ENCODE assay signal across 8 mouse cellular contexts in the genomic region with DNA sequence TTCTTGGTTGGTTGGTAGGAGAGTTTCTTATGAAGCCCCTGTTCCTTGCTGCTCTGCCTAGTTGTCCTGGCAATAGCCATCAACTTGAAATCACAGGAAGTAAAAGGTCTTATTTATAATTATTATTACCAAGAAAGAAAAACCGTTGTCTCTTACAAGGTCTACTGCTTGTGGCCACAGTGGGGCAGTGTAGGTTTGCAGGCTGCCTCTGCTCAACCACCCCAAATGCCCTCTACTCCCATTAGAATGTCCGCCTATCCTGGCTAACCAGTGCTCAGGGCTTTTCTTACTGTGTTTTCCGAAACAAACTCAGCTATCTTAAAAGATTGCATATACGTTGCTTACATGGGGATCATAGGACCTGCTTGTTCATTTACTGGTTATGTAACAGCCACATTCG.
DNase-seq lines count a peak whose midpoint lies in the region; TF ChIP-seq lines count a peak whose summit lies in the region.

No protein-coding gene starts in this region.

- no peaks in the 10 kb centered on the region for H3K27me3 ChIP-seq in small intestine, adult 2 months (ENCODE audit: control insufficient read depth, insufficient read depth, low read length)

- peak; percentile 53; the same call in 1 of the 2 replicates for TF ChIP-seq CTCF in small intestine, adult 2 months (IDR thresholded peaks at IDR 0.05; ENCODE audit: extremely low read depth, insufficient read length, insufficient replicate concordance, low read depth, low read length)

- 64% methylated on average over 5 of the region's 5 CpGs for WGBS in small intestine, adult 2 months

- no peak overlapping the region for H3K4me3 ChIP-seq in small intestine, adult 2 months (ENCODE audit: low read depth, low read length)

- peak; percentile 13 for DNase-seq in heart, adult 8-10 months (ENCODE audit: low spot score)
- no peak for DNase-seq in heart, postnatal 25 days (ENCODE audit: low spot score)
- peak; percentile 8 for DNase-seq in thymus, postnatal 0 days (ENCODE audit: low spot score)
- no peak for DNase-seq in thymus, adult 18-20 months
- peak; percentile 66 for DNase-seq in brain, adult 2 months (ENCODE audit: low read depth, low spot score)
- peak; percentile 67 for DNase-seq in kidney, postnatal 10 days
- DNase-seq in frontal cortex, postnatal 10 days (ENCODE audit: low spot score in 2 of 2), result no peak

- intact Hi-C loops in heart, postnatal 25 days (cut with DNase I), result loop anchor here (1.0 to 5.0 kb wide), 2 partner anchors 238 to 297 kb away; no protein-coding TSS in a partner anchor

- H3K27ac ChIP-seq in small intestine, adult 2 months (ENCODE audit: insufficient read depth, low read depth, low read length), result no peak overlapping the region

- no peaks in the 10 kb centered on the region; the same call in 1 of the 2 replicates for H3K36me3 ChIP-seq in small intestine, adult 2 months (ENCODE audit: control insufficient read depth, insufficient read depth, low read length)

- TF ChIP-seq POLR2A in small intestine, adult 2 months (IDR thresholded peaks at IDR 0.05; ENCODE audit: low read depth, low read length), result no peak

- H3K4me1 ChIP-seq in small intestine, adult 2 months (ENCODE audit: control insufficient read depth, insufficient read depth, insufficient read length, low read length), result no peaks in the 10 kb centered on the region

Comparison
In these comparisons a context has a peak if more than half of its experiments do, and no peak if none do; other contexts are left out.
1. DNase-seq: peak in heart, adult 8-10 months (single experiment), thymus, postnatal 0 days (single experiment), brain, adult 2 months (single experiment) and kidney, postnatal 10 days (single experiment); none in heart, postnatal 25 days (single experiment), thymus, adult 18-20 months (0 of 2) and frontal cortex, postnatal 10 days (0 of 2).